Mouse (Mus musculus) brain, embryonic 14.5 days (tissue): Measurements from ENCODE around the gene Rbm8a2.

Experiments
- CTCF ChIP-seq: fragments of 200-500 bp; IDR thresholded peaks from 2 replicates; pipeline ENCODE4 v1.5.1; 2012; ENCODE audit warnings: inconsistent platforms, mild to moderate bottlenecking, moderate library complexity, borderline replicate concordance; ENCODE audit not compliant: insufficient read depth, insufficient read length; ENCODE audit errors: extremely low read depth
- POLR2A ChIP-seq: fragments of 200-500 bp; IDR thresholded peaks from 2 replicates; pipeline ENCODE4 v1.6.1; 2012; ENCODE audit warnings: mild to moderate bottlenecking, inconsistent platforms, borderline replicate concordance; ENCODE audit not compliant: poor library complexity, insufficient read depth, insufficient read length, severe bottlenecking; ENCODE audit errors: extremely low read depth

DNA sequence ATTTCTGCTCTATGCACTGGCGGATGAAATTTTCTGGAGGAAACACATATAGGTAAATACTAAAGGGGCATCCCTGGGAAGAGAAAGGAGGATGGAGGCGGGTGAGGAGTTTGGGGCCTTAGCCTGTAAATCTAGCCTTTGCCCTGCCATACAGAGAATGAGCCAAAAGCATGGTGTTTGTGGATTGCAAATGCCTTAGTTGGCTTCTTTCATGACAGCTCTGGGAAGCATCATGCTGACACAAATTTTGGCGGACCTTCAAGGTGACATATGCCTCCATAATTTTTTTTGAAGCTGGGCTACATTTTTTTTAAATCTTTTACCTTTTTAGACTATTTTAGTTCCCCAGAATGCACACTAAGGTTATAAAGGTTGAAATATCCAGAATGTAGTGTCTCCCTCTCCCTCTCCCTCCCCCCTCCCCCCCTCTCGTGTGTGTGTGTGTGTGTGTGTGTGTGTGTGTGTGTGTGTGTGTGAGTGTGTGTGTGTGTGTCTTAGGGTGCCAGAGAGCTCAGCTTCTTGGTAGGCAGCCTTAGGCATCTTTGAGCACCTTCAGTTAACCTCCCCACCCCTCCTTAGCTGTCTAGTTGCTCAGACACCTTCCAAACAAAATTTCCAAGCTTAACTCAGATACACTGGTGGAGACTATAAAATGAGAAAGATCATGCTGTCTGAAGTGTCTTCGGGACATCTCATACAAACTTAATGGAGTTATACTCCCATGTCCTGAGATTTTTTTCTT, 11.7 kb downstream of the Rbm8a2 start:
- TF ChIP-seq POLR2A (no peak), CTCF (no peak)
